Mouse (Mus musculus) CH12.LX (cell line): ENCODE measurements around the gene Cnp.

Experiments used
- CTCF ChIP-seq, 2 experiments: IDR thresholded peaks in 1 of 2; conservative IDR thresholded peaks in 1 of 2; 2 replicates each; pipeline ENCODE4 v1.5.1; 2011 to 2012; ENCODE audit warnings: low read depth in 2 of 2, low read length in 2 of 2, improper control_type of control experiment in 1 of 2, inconsistent platforms in 1 of 2, mild to moderate bottlenecking in 1 of 2, moderate library complexity in 1 of 2
- EP300 ChIP-seq: IDR thresholded peaks from 2 replicates; pipeline ENCODE4 v1.6.1; 2011; ENCODE audit warnings: low read length, improper control_type of control experiment

DNA sequence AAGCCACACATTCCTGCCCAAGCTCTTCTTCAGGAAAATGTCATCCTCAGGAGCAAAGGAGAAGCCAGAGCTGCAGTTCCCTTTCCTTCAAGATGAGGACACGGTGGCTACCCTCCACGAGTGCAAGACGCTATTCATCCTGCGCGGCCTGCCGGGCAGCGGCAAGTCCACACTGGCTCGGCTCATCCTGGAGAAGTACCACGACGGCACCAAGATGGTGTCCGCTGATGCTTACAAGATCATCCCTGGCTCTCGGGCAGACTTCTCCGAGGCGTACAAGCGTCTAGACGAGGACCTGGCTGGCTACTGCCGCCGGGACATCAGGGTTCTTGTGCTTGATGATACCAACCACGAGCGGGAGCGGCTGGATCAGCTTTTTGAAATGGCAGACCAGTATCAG lies 1.6 kb downstream of the Cnp start:
- no peak for TF ChIP-seq EP300
- TF ChIP-seq CTCF (conservative IDR thresholded peaks at IDR 0.05 in 1 of 2, IDR thresholded peaks at IDR 0.05 in 1 of 2; ENCODE audit: low read depth in 2 of 2, low read length in 2 of 2): no peak
